Mouse (Mus musculus) megakaryocyte, embryonic 14.5 days (primary cell): ENCODE data around the gene Git2. TPM values are rescaled to one million over a fixed set of nuclear protein-coding genes. Genes with fewer than 3 reads are reported as not detected.

Experiments used
- H3K27me3 ChIP-seq: replicated peaks from 2 replicates; pipeline ENCODE3; 2012; ENCODE audit warnings: inconsistent platforms
- H3K36me3 ChIP-seq: replicated peaks from 2 replicates; pipeline ENCODE3; 2012; ENCODE audit warnings: low read length, inconsistent platforms, mixed read lengths
- H3K4me1 ChIP-seq: 2 replicates; pipeline ENCODE4 v1.6.1; 2012; ENCODE audit warnings: inconsistent platforms
- H3K4me3 ChIP-seq: replicated peaks from 2 replicates; pipeline ENCODE3; 2012; ENCODE audit warnings: moderate library complexity, mild to moderate bottlenecking, inconsistent platforms
- H3K9me3 ChIP-seq: 2 replicates; pipeline ENCODE4 v1.6.1; 2012; ENCODE audit warnings: inconsistent platforms
- FLI1 ChIP-seq: IDR thresholded peaks from 2 replicates; pipeline ENCODE4 v1.6.1; 2012; ENCODE audit warnings: low read length, inconsistent platforms, mixed read lengths
- GATA1 ChIP-seq: IDR thresholded peaks from 3 replicates; pipeline ENCODE4 v1.6.1; 2012; ENCODE audit warnings: mixed read lengths, low read length, inconsistent platforms, borderline replicate concordance
- polyA plus RNA-seq: library from polyadenylated mRNA; stranded (reverse); fragments of >175 nt; gene quantifications from 2 replicates; pipeline ENCODE4 v1.2.3, GENCODE M21; 2012; ENCODE audit warnings: low replicate concordance; ENCODE audit not compliant: insufficient read depth

Git2 gene
- polyA plus RNA-seq, 1 experiment = 136 TPM

DNA sequence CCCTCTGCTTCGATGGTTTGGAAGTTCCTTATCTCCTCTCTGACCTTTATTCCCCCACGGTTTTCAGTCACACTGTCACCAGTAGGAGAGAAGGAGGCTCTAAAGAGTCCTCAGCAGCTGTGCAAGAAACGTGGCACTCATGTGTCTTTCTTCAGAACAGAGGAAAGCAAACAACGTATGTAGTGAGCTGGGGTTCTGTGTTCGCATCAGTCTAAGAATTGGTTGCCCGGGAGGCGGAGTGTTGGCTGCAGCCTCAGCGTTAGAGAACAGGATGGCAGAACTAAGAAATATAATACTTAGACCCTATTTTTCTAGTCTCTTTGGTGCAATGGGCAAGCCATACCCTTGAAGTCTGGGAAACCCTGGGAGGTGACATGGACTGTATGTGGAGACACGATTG, 7.7 kb upstream of the Git2 start:
- Histone ChIP-seq H3K4me1 (peaks cover 87% of the 10 kb centered on the region), H3K36me3 (peaks cover 44% of the 10 kb centered on the region), H3K27me3 (no peaks in the 10 kb centered on the region)

DNA sequence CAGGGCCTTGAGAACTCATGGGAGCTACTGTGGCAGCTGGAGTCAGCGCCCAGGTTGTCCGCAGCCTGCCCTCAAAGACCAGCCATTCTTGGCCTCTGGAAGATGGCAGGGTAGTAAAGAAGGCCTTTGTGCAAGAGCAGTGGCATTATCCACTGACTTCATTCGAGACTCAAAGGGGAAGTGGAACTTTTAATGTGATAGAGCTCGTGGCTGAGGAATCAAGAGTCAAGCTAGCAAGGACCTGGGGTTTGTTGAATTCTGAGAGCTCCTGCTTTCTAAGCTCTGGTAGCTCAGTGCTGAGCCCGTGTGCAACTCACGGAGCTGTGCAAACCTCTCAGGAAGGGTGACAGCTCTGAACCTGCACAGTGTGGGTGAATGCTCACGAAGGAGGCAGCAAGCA, 5.6 kb upstream of the Git2 start:
- H3K36me3 ChIP-seq = peaks cover 28% of the 10 kb centered on the region
- H3K4me3 ChIP-seq = peak overlapping the region; percentile 46
- H3K27me3 ChIP-seq = no peaks in the 10 kb centered on the region
- H3K9me3 ChIP-seq = no peaks in the 10 kb centered on the region
- TF ChIP-seq FLI1 = no peak
- TF ChIP-seq GATA1 = no peak
- peaks cover 100% of the 10 kb centered on the region for H3K4me1 ChIP-seq

More for the DNA sequence above, 7.7 kb upstream of the Git2 start:
- H3K9me3 ChIP-seq = no peaks in the 10 kb centered on the region
- no peak for TF ChIP-seq FLI1
- no peak for TF ChIP-seq GATA1
- H3K4me3 ChIP-seq = no peak overlapping the region

DNA sequence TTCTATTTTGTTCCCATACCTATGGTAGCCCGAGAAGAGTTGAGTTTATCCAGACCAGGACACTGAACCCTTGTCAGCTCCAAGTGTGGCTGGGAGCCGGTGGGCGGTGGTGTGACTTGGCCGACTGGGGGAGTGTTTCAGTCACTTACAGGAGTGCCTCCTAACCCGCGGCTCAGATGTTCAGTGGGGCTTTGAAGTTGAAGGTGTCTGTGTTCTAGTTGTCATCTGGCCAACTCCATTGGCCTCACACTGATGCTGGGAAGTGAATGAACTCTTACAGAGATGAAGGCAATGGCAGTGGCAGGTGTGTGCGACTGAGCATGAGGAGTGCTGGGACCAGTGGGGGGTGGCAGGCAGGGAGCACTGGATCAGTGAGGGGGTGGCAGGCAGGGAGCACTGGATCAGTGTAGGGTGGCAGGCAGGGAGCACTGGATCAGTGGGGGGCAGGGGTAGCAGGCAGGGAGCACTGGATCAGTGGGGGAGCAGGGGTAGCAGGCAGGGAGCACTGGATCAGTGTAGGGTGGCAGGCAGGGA, 4.7 kb upstream of the Git2 start:
- Histone ChIP-seq H3K4me1 (peaks cover 97% of the 10 kb centered on the region), H3K4me3 (peak overlapping the region; percentile 30), H3K9me3 (no peaks in the 10 kb centered on the region), H3K27me3 (no peaks in the 10 kb centered on the region), H3K36me3 (peaks cover 23% of the 10 kb centered on the region)
- TF ChIP-seq GATA1 (no peak), FLI1 (no peak)

DNA sequence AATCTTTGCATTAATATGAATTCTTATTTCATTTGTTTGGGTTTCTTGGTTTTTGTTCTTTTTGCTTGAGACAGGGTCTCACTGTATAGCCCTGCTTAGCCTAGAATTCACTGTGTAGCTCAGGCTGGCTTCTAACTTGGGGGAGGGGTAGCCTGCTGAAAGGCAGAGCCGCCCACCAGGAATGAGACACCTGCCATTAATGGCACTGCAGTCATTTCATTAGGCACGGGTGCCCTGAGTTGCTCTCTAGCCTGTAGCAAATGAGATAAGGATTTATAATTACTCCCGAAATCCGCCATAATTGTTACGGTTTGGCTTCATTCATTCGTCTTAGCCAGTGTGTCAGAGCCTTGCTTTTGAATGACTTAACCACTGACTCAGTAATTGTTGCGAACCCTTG, 857 bp upstream of the Git2 start:
- H3K4me1 ChIP-seq = peaks cover 71% of the 10 kb centered on the region
- no peak for TF ChIP-seq GATA1
- no peak for TF ChIP-seq FLI1
- H3K4me3 ChIP-seq = peak overlapping the region; percentile 98
- H3K36me3 ChIP-seq = peaks cover 11% of the 10 kb centered on the region
- no peaks in the 10 kb centered on the region for H3K9me3 ChIP-seq
- no peaks in the 10 kb centered on the region for H3K27me3 ChIP-seq

DNA sequence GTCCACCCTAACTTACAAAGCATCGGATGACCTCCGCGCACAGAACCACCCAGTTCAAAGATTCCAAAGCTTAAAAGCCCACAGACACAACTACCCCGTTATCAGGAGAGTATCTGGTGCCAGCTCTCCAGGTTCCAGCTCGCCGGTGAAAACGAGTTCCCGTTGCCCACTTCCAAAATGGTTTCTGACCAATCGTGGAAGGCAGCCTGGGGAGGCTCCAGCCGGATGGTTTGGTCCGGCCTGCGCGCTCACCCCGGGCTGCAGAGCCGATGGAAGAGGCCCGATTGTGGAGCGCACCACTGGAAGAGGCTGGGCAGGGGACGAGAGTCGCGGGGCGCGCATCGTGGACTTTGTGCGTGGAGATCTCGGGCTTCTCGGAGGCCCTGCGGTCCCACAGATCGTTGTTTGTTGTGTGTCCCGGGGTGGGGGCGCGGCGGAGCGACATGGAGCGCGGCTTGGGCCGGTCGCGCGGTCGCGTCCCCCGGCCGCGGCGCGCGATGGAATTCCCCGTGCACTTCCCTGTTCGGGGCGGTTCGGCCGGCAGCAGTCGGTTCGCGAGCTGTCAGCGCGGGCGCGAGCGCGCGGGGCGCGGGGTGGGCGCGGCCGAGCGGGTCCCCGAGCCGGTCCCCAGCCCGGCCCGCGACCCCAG, 790 bp downstream of the Git2 start, which contains the start of gene Ankrd13a:
Gene Ankrd13a, plus strand, starts transcription at position 275 of the 649 bp plus-strand sequence.
- TF ChIP-seq GATA1 (no peak), FLI1 (no peak)
- Histone ChIP-seq H3K36me3 (peaks cover 15% of the 10 kb centered on the region), H3K4me1 (peaks cover 71% of the 10 kb centered on the region), H3K27me3 (no peaks in the 10 kb centered on the region), H3K4me3 (peak within 1 kb of the TSS; percentile 98), H3K9me3 (no peaks in the 10 kb centered on the region)

DNA sequence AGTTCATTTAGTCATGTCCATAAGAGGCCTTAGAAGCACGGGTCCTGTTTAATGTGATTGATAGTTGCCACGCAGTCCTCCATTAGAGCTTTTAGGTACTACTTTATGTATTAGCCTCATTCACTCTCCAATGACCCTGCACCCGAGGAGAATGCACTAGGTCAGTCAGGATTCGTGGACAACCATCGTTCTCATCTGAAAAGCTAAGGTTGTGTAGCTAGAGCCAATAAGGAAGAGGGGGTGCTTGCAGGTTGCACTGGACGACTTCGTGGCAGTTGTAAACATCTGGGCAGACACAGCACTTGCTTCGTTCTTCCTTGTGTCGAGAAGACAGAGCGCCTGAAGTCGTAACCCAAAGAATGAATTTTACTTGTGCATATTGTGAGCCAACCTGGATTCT, 1.5 kb downstream of the Git2 start:
- H3K9me3 ChIP-seq = no peaks in the 10 kb centered on the region
- H3K4me3 ChIP-seq = peak overlapping the region; percentile 98
- H3K36me3 ChIP-seq = peaks cover 19% of the 10 kb centered on the region
- no peak for TF ChIP-seq FLI1
- peaks cover 65% of the 10 kb centered on the region for H3K4me1 ChIP-seq
- no peaks in the 10 kb centered on the region for H3K27me3 ChIP-seq

DNA sequence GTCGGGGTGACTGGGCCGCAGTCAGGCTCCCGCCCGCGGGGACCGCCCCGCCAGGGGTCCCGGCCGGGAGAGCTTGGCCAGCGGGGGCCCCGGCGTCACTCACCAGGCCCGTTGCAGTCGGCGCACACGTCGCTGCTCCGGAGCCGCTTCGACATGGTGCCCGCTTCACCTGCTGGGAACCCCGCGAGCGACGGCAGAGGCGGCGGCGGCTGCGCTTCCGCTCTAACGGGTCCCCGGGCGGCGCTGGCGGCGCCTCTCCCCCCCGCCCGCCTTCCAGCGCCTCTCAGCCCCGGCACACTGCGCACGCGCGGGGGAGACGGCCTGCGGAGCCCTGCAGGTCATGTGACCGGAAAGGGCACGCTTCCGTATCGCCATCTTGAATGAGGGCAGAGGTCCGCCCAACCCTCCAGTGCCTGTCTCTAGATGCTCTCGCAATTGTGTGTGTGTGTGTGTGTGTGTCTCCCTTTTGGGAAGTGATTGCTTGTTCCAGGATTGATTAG, 2.1 kb downstream of the Git2 start:
- TF ChIP-seq FLI1 (peak; percentile 72), GATA1 (no peak)
- Histone ChIP-seq H3K27me3 (no peaks in the 10 kb centered on the region), H3K36me3 (peaks cover 22% of the 10 kb centered on the region), H3K4me1 (peaks cover 59% of the 10 kb centered on the region), H3K4me3 (peak overlapping the region; percentile 98), H3K9me3 (no peaks in the 10 kb centered on the region)

DNA sequence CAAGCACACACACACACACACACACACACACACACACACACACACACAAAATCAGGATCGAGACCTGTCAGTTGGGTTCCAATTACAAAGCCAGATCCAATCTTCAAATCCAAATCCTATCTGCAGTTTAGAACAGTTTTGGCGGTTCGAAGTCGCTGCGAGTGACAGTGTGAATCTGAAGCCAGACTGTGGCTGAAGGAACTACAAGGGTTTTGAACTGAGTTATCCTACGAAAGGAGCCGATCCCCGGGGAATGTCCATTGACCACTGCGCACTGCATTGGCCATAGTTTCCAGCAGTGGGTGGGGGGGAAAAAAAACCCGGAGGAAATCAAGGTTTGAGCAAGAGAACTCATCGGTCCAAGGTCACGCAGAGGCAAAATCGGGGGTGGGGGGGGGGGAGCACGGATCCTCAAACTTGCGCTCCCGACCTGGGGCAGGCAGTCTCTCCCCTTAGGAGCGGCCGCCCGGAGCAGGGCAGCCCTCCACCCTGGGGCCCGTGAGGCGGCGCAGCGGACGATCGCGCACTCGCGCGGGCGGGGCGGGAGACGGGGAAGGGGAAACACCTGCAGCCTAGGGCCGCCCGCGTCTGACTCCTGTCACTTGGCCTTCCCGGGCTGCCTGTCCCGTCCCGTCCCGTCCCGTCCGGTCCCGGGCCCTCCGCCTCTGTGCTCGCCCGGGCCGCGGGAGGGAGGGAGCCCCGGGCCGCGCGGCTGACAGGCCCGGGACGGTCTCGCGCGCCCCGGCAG, 2.7 kb downstream of the Git2 start:
- Histone ChIP-seq H3K4me3 (peak overlapping the region; percentile 98), H3K4me1 (peaks cover 53% of the 10 kb centered on the region), H3K27me3 (no peaks in the 10 kb centered on the region), H3K9me3 (no peaks in the 10 kb centered on the region), H3K36me3 (peaks cover 26% of the 10 kb centered on the region)
- TF ChIP-seq GATA1 (no peak), FLI1 (no peak)

DNA sequence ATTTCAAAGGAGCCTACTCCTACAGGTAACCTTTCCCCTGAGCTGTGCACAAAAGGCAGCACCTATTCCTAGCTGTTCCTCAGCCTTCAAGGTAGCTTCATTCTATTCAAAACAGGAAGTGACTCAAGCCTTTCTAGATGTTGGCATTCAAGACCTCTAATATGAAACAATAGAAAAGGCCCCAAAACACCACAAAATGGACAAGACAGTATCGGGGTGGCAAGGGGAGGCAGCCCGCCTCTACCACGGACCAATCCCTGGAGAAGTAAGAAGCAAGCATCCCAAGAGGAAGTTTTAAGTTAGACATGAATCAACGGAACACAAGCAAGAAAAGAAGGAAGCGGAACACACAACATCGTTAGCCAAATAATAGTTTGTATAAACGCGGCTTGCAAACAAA, 3.5 kb downstream of the Git2 start:
- TF ChIP-seq FLI1 = no peak
- TF ChIP-seq GATA1 = no peak
- Histone ChIP-seq H3K4me1 (peaks cover 50% of the 10 kb centered on the region), H3K36me3 (peaks cover 26% of the 10 kb centered on the region), H3K4me3 (peak overlapping the region; percentile 98), H3K9me3 (no peaks in the 10 kb centered on the region), H3K27me3 (no peaks in the 10 kb centered on the region)

DNA sequence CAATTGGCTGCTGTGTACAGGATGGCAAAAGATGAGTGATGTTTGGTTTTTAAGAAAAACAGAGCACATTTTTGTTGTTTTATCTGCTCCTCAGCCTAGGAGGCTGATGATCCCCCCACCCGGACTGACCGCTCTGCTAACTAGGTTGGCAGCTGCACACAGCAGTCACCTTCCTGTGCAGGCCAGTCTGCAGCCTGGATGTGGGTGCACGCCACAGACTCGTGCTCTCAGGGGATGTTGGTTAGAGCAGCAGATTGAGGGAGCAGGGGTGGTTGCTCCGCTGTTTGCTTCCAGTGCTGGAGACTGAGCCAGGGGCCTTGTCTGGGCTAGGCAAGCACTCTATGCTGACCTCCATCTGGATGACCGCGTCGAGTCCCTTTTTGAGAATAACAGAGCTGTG, 5.5 kb downstream of the Git2 start:
- Histone ChIP-seq H3K4me1 (peaks cover 42% of the 10 kb centered on the region), H3K36me3 (peaks cover 47% of the 10 kb centered on the region), H3K9me3 (no peaks in the 10 kb centered on the region), H3K27me3 (no peaks in the 10 kb centered on the region), H3K4me3 (peak overlapping the region; percentile 57)
- no peak for TF ChIP-seq FLI1
- no peak for TF ChIP-seq GATA1
